Mouse (Mus musculus): ENCODE measurements around the gene 3110082I17Rik.

Gene 3110082I17Rik

GRCm38 (mm10) chr5:139460384-139461067 is at the start of gene 3110082I17Rik:
3110082I17Rik (minus strand) TSS chr5:139460527.
- DNase-seq: peak; percentile 99

GRCm38 (mm10) chr5:139506207-139506606 is 45.9 kb upstream of the 3110082I17Rik start:
- no peak for DNase-seq

- peak; percentile 87 for DNase-seq
Measured at GRCm38 (mm10) chr5:139505073-139505606, 44.8 kb upstream of the 3110082I17Rik start.

GRCm38 (mm10) chr5:139502281-139502680 is 42.0 kb upstream of the 3110082I17Rik start:
- no peak for DNase-seq

- no peak for DNase-seq
Measured at GRCm38 (mm10) chr5:139498791-139499190, 38.5 kb upstream of the 3110082I17Rik start.

GRCm38 (mm10) chr5:139496939-139497338 is 36.6 kb upstream of the 3110082I17Rik start:
- no peak for DNase-seq

GRCm38 (mm10) chr5:139495019-139495669 is 34.8 kb upstream of the 3110082I17Rik start:
- no peak for DNase-seq

- DNase-seq: no peak
Measured at GRCm38 (mm10) chr5:139493690-139494089, 33.4 kb upstream of the 3110082I17Rik start.

GRCm38 (mm10) chr5:139491348-139491747 is 31.0 kb upstream of the 3110082I17Rik start:
- DNase-seq: no peak

GRCm38 (mm10) chr5:139490131-139490530 is 29.8 kb upstream of the 3110082I17Rik start:
- no peak for DNase-seq

GRCm38 (mm10) chr5:139484185-139484814 is 24.0 kb upstream of the 3110082I17Rik start, which contains the start of gene Zfand2a:
Zfand2a (minus strand) TSS chr5:139484549.
- peak; percentile 99 for DNase-seq

GRCm38 (mm10) chr5:139483171-139483848 is 23.0 kb upstream of the 3110082I17Rik start:
- DNase-seq: no peak

GRCm38 (mm10) chr5:139480406-139480805 is 20.1 kb upstream of the 3110082I17Rik start:
- no peak for DNase-seq

- DNase-seq: peak; percentile 25
Measured at GRCm38 (mm10) chr5:139479088-139479487, 18.8 kb upstream of the 3110082I17Rik start.

GRCm38 (mm10) chr5:139474741-139475140 is 14.4 kb upstream of the 3110082I17Rik start:
- no peak for DNase-seq

- DNase-seq: peak; percentile 52
Measured at GRCm38 (mm10) chr5:139467998-139468397, 7.7 kb upstream of the 3110082I17Rik start.

- no peak for DNase-seq
Measured at GRCm38 (mm10) chr5:139466801-139467200, 6.5 kb upstream of the 3110082I17Rik start.

GRCm38 (mm10) chr5:139466373-139466772 is 6.0 kb upstream of the 3110082I17Rik start:
- DNase-seq: no peak

GRCm38 (mm10) chr5:139464874-139465273 is 4.5 kb upstream of the 3110082I17Rik start:
- DNase-seq: no peak

- no peak for DNase-seq
Measured at GRCm38 (mm10) chr5:139459938-139460337, 389 bp downstream of the 3110082I17Rik start.

GRCm38 (mm10) chr5:139457241-139457640 is 3.1 kb downstream of the 3110082I17Rik start:
- DNase-seq: peak; percentile 34

- DNase-seq: no peak
Measured at GRCm38 (mm10) chr5:139455166-139455565, 5.2 kb downstream of the 3110082I17Rik start.

GRCm38 (mm10) chr5:139453031-139453430 is 7.3 kb downstream of the 3110082I17Rik start:
- no peak for DNase-seq
